Mouse (Mus musculus) testis, postnatal 10 days (tissue): ENCODE results near the gene Uggt2.
"Not testable (repeated sequence)": the region's sequence is repeated elsewhere in the genome, so short reads cannot be mapped to it uniquely, and the experiment has no call there.

Source experiments
- DNase-seq: peaks from one replicate; pipeline ENCODE4 v3.0.0; 2021; ENCODE audit warnings: low spot score

The Uggt2 gene

DNA sequence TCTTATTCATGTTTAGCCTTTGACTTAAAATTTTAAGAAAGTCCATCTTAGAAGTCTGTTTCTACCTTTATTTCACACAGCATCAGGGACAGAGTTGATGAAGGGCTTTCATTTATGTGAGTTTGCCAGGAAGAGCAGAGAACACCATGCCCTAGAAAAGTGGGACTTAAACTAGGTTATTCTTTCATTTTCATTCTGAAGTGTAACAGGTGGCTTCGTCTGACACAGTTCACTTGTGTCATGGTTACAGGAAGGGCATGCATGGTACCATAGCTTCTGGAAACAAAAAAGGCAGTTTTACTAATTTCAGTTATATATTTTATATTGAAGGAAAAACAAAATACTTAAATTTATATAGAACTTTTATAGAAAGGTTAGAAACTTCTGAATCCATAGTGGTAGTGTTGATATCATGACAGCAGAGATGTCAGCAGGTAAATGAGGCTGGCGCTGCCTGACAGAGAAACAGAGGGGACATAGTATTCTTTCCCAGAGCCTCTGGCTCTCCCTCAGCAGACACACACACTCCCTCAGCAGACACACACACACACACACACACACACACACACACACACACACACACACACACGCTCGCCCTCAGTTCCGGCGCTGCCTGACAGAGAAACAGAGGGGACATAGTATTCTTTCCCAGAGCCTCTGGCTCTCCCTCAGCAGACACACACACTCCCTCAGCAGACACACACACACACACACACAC lies 117.4 kb downstream of the Uggt2 start:
- not testable (repeated sequence) for DNase-seq

- DNase-seq, result no peak
Observed at GRCm38 (mm10) chr14:118980890-118981289, 118.3 kb downstream of the Uggt2 start.

DNA sequence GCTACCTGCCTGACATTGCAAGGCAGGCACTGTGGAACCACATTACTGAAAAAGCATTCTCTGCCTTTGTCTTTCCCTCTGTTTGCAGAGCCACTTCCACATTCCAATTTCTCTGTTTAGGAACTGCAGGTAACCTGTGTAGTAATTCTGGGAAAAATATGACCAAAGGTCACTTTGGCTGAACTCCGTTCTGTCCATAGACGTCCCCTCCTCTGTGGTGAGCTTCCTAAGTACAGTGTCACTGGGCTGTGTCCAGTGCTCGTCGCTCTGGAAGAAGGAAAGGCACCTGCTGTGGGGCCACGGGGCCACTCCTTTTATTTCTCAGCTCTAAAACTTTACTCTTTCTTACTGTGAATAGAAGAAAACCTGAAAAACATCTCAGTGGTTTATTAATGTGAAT lies 118.9 kb downstream of the Uggt2 start:
- DNase-seq, result no peak

GRCm38 (mm10) chr14:118979571-118980325 lies 119.5 kb downstream of the Uggt2 start:
- no peak for DNase-seq

- DNase-seq, result no peak
Observed at GRCm38 (mm10) chr14:118977136-118977816, 122.0 kb downstream of the Uggt2 start.

DNA sequence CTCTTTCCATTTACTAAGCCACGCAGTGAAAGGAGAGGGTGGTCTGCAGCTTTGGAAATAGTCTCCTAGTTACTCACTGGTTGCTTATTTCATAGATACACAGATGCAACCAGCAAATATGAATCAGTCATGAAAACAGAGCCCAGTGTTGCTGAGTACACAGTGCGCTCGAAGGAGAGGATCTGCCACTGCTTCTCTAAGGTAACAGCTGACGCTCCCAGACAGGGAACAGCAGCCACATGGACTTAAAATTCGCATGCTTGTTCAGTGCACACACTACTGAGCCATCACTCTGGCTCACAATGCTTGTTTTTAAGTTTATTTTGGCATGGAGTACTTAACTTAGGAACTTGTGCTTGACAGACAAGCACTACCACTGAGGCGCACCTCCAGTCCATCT lies 127.0 kb downstream of the Uggt2 start:
- DNase-seq, result no peak

DNA sequence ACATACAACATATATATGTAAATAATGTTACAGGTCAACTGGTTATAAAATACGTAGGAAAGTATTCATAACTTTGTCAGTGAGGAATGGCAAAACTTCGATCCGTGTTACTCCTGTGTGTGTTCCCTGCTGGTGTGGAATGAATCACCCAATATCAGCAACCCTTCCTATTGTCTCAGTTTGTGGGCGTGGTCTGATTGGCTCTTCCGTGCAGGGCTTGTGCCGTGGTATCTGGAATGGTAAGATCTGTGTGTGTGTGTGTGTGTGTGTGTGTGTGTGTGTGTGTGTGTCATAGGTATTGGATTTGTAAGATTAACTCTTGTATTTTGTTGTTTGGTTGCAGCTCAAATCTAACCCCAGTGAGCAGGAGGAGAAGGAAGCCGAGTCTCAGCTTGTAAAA lies 131.6 kb downstream of the Uggt2 start:
- no peak for DNase-seq

DNA sequence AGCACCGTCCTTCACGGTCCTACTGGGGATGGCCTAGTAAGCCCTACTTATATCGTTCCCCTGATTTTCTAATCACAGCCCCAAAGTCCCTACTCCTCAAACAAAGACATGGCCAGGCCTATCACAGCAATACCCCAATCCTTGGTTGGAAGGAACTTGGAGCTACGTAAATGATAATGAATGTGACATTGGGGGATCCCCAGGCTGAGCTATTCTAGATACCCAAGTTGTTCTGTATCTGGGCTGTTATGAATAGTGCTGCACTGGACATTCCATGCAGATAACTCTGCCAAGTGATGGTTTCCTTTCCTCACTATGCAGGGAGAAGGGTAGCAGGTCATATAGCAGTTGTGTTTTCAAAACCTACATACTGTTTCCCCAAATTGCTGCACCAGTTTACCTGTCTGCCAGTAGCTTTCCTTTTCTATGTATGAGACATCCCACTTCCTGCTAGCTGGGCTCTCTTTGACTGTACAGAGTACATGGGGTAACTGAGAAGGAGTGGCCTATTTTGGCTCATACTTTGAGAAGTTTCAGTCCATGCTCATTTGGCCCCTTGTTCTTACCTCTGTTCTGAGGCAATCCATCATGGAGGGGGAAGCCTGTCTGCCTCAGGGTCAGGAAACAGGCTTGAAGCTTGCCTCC lies 133.8 kb downstream of the Uggt2 start:
- DNase-seq, result no peak

- DNase-seq, result no peak
Observed at GRCm38 (mm10) chr14:118958010-118958409, 141.2 kb downstream of the Uggt2 start.

DNA sequence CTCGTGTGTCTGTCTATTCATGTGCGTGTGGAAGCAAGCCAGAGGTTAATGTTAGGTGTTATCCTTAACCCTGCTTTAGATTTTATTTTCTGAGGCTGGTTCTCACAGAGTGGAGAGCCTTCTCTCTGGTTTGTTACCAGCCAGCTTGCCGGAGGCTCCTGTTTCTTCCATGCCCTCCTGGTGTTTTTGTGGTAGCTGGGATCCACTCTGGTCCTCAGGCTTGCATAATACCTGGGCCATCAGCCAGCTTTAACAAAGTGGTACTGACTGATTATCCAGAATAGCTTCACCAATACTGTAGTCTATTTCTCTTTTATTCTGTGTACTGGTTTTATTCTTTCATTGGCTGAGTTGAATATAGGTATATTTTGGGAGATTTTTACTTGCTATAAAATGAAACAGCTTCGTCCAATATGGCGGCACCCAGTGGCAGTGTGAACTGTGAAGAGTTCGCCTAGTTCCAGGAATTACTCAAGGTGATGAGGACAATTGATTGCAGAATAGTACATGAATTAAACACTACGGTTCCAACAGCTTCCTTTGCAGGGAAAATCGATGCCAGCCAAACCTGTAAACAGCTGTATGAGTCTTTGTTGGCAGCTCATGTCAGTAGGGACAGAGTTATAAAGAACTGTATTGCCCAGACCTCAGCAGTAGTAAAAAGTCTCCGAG lies 147.2 kb downstream of the Uggt2 start:
- no peak for DNase-seq

GRCm38 (mm10) chr14:118948841-118949240 lies 150.4 kb downstream of the Uggt2 start:
- no peak for DNase-seq

DNA sequence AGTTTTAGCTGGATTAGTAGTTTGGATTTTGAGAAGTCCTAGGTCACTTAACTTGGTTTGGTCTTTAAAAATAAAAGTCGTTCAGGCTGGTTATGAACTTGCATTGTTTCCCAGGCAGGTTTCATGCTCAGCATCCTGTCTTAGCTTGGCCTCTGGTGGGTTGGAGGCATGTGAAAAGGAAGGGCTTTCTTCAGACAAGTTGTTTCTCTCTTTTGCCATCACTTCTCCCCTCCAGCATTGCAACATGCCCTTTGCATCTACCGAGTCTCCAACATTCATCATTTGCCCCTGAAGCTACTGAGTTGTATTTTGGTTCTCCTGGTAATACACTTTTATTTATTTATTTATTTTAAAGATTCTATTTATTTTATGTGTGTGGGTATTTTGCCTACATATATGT lies 154.5 kb downstream of the Uggt2 start:
- no peak for DNase-seq

DNA sequence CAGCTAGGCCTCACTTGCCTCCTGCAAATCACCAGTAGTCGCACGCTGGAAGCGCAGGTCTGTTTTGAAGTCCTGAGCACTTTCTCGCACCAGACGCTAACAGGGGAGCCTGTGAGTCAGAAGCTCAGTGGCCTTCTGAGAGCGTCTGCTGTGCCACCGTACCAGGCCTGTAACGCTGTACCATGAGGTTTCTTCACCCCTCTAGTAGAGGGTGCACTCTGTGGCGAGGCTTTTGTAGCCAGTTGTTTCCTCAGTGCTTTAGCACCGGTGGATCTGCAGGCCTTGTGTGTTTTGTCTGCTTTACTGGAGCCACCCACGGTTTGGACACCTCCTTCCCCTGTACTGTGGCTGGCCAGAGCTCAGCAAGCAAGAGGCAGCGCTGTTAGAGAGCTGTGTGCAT lies 157.2 kb downstream of the Uggt2 start:
- DNase-seq, result no peak

GRCm38 (mm10) chr14:118940796-118941495 lies 158.3 kb downstream of the Uggt2 start:
- no peak for DNase-seq

DNA sequence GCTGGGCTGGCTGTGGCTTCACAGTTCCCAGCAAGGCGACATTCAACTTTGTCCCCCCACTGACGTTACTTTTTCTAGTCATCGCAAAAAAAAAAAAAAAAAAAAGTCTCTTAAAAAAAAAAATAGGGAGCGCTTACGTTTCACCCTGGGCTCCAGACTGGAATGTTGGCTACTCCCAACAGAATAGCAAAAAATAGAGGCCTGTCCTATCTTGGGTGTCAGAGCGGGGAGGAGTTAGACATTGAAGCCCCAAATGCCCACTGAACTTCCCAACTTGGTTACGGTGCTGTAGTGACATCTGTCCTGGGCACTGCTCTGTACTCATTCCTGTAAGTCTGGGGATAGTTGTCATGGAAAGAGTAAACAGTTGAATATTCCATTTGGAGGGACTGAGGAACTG lies 160.7 kb downstream of the Uggt2 start:
- DNase-seq, result no peak

GRCm38 (mm10) chr14:118937533-118938492 lies 161.4 kb downstream of the Uggt2 start, which contains the start of gene Dnajc3:
Gene Dnajc3, plus strand, starts transcription at chr14:118937976.
- peak; percentile 98 for DNase-seq

DNA sequence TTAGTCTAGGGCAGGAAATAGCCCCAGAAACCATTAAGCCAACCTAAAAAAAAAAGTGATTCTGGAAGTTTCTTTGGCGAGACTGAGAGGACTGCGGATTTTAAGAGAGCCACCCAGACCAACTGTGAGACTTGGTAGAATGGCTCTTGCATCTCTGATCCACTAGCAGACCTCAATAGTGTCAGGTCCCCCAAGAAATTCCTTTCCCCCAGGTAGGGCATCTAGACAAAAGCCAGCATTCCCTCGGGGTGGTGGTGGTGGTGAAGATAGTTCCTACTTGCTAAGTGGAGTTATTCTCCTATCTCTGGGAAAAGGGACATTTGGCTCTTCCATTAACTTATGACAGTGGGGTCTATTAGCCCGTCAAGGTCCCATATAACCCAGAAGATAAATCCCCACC lies 162.3 kb downstream of the Uggt2 start:
- DNase-seq, result no peak

GRCm38 (mm10) chr14:118936236-118936635 lies 163.0 kb downstream of the Uggt2 start:
- DNase-seq, result no peak
